Mouse (Mus musculus) naive thymus-derived CD4-positive, alpha-beta T cell, adult 2 months (primary cell): ENCODE results near the gene Dnal1.

Experiments
- DNase-seq: peaks from one replicate; pipeline ENCODE4 v3.0.0-alpha.2; 2011; ENCODE audit warnings: low read depth

Dnal1 gene

GRCm38 (mm10) chr12:84126899-84127298, 12.7 kb downstream of the Dnal1 start:
- DNase-seq: no peak

- DNase-seq: no peak
Measured at GRCm38 (mm10) chr12:84128576-84128975, 14.4 kb downstream of the Dnal1 start.

- no peak for DNase-seq
Measured at GRCm38 (mm10) chr12:84129931-84130330, 15.8 kb downstream of the Dnal1 start.

- peak; percentile 50 for DNase-seq
Measured at GRCm38 (mm10) chr12:84132265-84132664, 18.1 kb downstream of the Dnal1 start.

GRCm38 (mm10) chr12:84137131-84137530, 23.0 kb downstream of the Dnal1 start:
- DNase-seq: no peak

GRCm38 (mm10) chr12:84140135-84140534, 26.0 kb downstream of the Dnal1 start:
- DNase-seq: no peak

- no peak for DNase-seq
Measured at GRCm38 (mm10) chr12:84141271-84141670, 27.1 kb downstream of the Dnal1 start.

- DNase-seq: no peak
Measured at GRCm38 (mm10) chr12:84142281-84143050, 28.3 kb downstream of the Dnal1 start.

GRCm38 (mm10) chr12:84147954-84148621, 33.9 kb downstream of the Dnal1 start, which contains the start of gene Pnma1:
Gene Pnma1 (minus strand): TSS chr12:84148489.
- DNase-seq: peak; percentile 61

- DNase-seq: peak; percentile 40
Measured at GRCm38 (mm10) chr12:84148622-84149012, 34.5 kb downstream of the Dnal1 start.

- no peak for DNase-seq
Measured at GRCm38 (mm10) chr12:84149971-84150370, 35.8 kb downstream of the Dnal1 start.

- DNase-seq: no peak
Measured at GRCm38 (mm10) chr12:84150976-84151375, 36.8 kb downstream of the Dnal1 start.

- no peak for DNase-seq
Measured at GRCm38 (mm10) chr12:84151911-84152310, 37.7 kb downstream of the Dnal1 start.

- DNase-seq: no peak
Measured at GRCm38 (mm10) chr12:84152352-84153190, 38.4 kb downstream of the Dnal1 start.

GRCm38 (mm10) chr12:84153414-84153813, 39.2 kb downstream of the Dnal1 start:
- no peak for DNase-seq

GRCm38 (mm10) chr12:84154786-84155522, 40.8 kb downstream of the Dnal1 start:
- DNase-seq: no peak

- no peak for DNase-seq
Measured at GRCm38 (mm10) chr12:84155523-84155871, 41.3 kb downstream of the Dnal1 start.

GRCm38 (mm10) chr12:84156210-84156609, 42.0 kb downstream of the Dnal1 start:
- DNase-seq: no peak

GRCm38 (mm10) chr12:84158156-84158555, 44.0 kb downstream of the Dnal1 start:
- no peak for DNase-seq

- no peak for DNase-seq
Measured at GRCm38 (mm10) chr12:84160491-84160890, 46.3 kb downstream of the Dnal1 start.

- no peak for DNase-seq
Measured at GRCm38 (mm10) chr12:84161116-84161515, 47.0 kb downstream of the Dnal1 start.
